Mouse (Mus musculus) G1E (cell line): ENCODE measurements around the gene Trmo. TPM values are rescaled to one million over a fixed set of nuclear protein-coding genes. Genes with fewer than 3 reads are reported as not detected.

ENCODE experiments used
- ATAC-seq: 2 replicates; pipeline ENCODE4 v1.8.0; 2016; ENCODE audit warnings: mild to moderate bottlenecking; ENCODE audit not compliant: insufficient number of reproducible peaks, poor library complexity, low FRiP score, severe bottlenecking; ENCODE audit errors: extremely low read depth
- DNase-seq: peaks from one replicate; pipeline ENCODE4 v3.0.0; 2012; ENCODE audit warnings: low spot score
- H3K27me3 ChIP-seq: 2 replicates; pipeline ENCODE4 v1.6.1; 2012; ENCODE audit warnings: mild to moderate bottlenecking, low read length, inconsistent platforms; ENCODE audit not compliant: insufficient read depth
- H3K36me3 ChIP-seq: replicated peaks from 2 replicates; pipeline ENCODE3; 2012; ENCODE audit warnings: mild to moderate bottlenecking, inconsistent platforms
- H3K4me1 ChIP-seq: 2 replicates; pipeline ENCODE4 v1.6.1; 2012; ENCODE audit warnings: low read depth, low read length, inconsistent platforms, mixed read lengths; ENCODE audit not compliant: insufficient read depth
- H3K4me3 ChIP-seq: 2 replicates; pipeline ENCODE4 v1.5.1; 2012; ENCODE audit warnings: low read depth, mild to moderate bottlenecking, inconsistent platforms, low read length, moderate library complexity, mixed read lengths
- H3K9me3 ChIP-seq: replicated peaks from 2 replicates; pipeline ENCODE4 v1.6.1; 2012; ENCODE audit warnings: inconsistent platforms
- CTCF ChIP-seq: IDR thresholded peaks from 2 replicates; pipeline ENCODE4 v1.5.1; 2012; ENCODE audit warnings: low read depth, low read length, inconsistent platforms, mixed read lengths
- GATA1 ChIP-seq: IDR thresholded peaks from 2 replicates; pipeline ENCODE4 v1.6.1; 2012; ENCODE audit warnings: borderline replicate concordance, low read length, inconsistent platforms, mixed read lengths
- GATA2 ChIP-seq: IDR thresholded peaks from 2 replicates; pipeline ENCODE4 v1.6.1; 2012; ENCODE audit warnings: low read depth, low read length, inconsistent platforms, borderline replicate concordance
- POLR2AphosphoS5 ChIP-seq: IDR thresholded peaks from 2 replicates; pipeline ENCODE4 v1.6.1; 2012; ENCODE audit warnings: low read depth, low read length, inconsistent platforms; ENCODE audit not compliant: insufficient replicate concordance
- TAL1 ChIP-seq: conservative IDR thresholded peaks from 2 replicates; pipeline ENCODE4 v1.6.1; 2012; ENCODE audit warnings: low read depth, low read length, inconsistent platforms, mixed read lengths
- polyA plus RNA-seq: library from polyadenylated mRNA; stranded (reverse); fragments of >175 nt; gene quantifications from 2 replicates; pipeline ENCODE4 v1.2.3, GENCODE M21; 2012
- total RNA-seq, 2 experiments: library from RNA; stranded (forward) in 1 of 2; stranded (reverse) in 1 of 2; fragments of 200-1000 nt in 1 of 2; fragments of >200 nt in 1 of 2; fragmentation: Nextera tagmentation in 1 of 2; gene quantifications; 2 replicates each; pipeline ENCODE4 v1.2.3; 2014 to 2017

Trmo gene
- total RNA-seq (2014; fragmentation: Nextera tagmentation) (7.1 and 12.9 TPM in 2 replicates), total RNA-seq (2017) (17.9 and 20.4 TPM in 2 replicates), polyA plus RNA-seq (2.9 and 4.2 TPM in 2 replicates)

GRCm38 (mm10) chr4:46389013-46389611 is at the start of gene Trmo:
Gene Trmo (minus strand): TSS chr4:46389437.
- peak within 1 kb of the TSS; percentile 79 for H3K4me3 ChIP-seq
- no peaks in the 10 kb centered on the region for H3K9me3 ChIP-seq
- peaks cover 28% of the 10 kb centered on the region for H3K4me1 ChIP-seq
- peak; percentile 94 for ATAC-seq
- peaks cover 62% of the 10 kb centered on the region for H3K36me3 ChIP-seq
- no peaks in the 10 kb centered on the region for H3K27me3 ChIP-seq
- peak; percentile 85 for DNase-seq
- TF ChIP-seq POLR2AphosphoS5 (peak; percentile 89), GATA2 (no peak)

GRCm38 (mm10) chr4:46432339-46433036 is 43.3 kb upstream of the Trmo start:
- TF ChIP-seq CTCF, result no peak
- TF ChIP-seq GATA2, result no peak
- TF ChIP-seq POLR2AphosphoS5, result no peak
- TF ChIP-seq GATA1, result no peak
- TF ChIP-seq TAL1, result peak; percentile 35; the same call in 1 of the 2 replicates
- DNase-seq, result no peak
- Histone ChIP-seq H3K27me3 (no peaks in the 10 kb centered on the region), H3K9me3 (no peaks in the 10 kb centered on the region), H3K4me3 (peak overlapping the region; percentile 48; the same call in 1 of the 2 replicates), H3K36me3 (no peaks in the 10 kb centered on the region), H3K4me1 (peaks cover 31% of the 10 kb centered on the region)
- peak; percentile 57; the same call in 1 of the 2 replicates for ATAC-seq

GRCm38 (mm10) chr4:46428903-46429499 is 39.8 kb upstream of the Trmo start:
- Histone ChIP-seq H3K36me3 (no peaks in the 10 kb centered on the region), H3K4me1 (peaks cover 22% of the 10 kb centered on the region), H3K4me3 (no peak overlapping the region), H3K27me3 (peaks cover 5% of the 10 kb centered on the region; the same call in 1 of the 2 replicates), H3K9me3 (no peaks in the 10 kb centered on the region)
- TF ChIP-seq CTCF, result no peak
- TF ChIP-seq GATA2, result no peak
- no peak for TF ChIP-seq TAL1
- TF ChIP-seq POLR2AphosphoS5, result no peak
- no peak for TF ChIP-seq GATA1
- DNase-seq, result no peak
- no peak for ATAC-seq

GRCm38 (mm10) chr4:46422625-46423024 is 33.4 kb upstream of the Trmo start:
- ATAC-seq, result no peak
- H3K9me3 ChIP-seq, result no peaks in the 10 kb centered on the region

GRCm38 (mm10) chr4:46418851-46419250 is 29.6 kb upstream of the Trmo start:
- no peak for ATAC-seq
- Histone ChIP-seq H3K27me3 (no peaks in the 10 kb centered on the region), H3K4me3 (no peak overlapping the region), H3K4me1 (peaks cover 25% of the 10 kb centered on the region), H3K36me3 (no peaks in the 10 kb centered on the region), H3K9me3 (no peaks in the 10 kb centered on the region)
- TF ChIP-seq POLR2AphosphoS5, result no peak
- TF ChIP-seq CTCF, result no peak
- TF ChIP-seq GATA2, result no peak
- DNase-seq, result no peak

More at GRCm38 (mm10) chr4:46422625-46423024, 33.4 kb upstream of the Trmo start:
- Histone ChIP-seq H3K36me3 (no peaks in the 10 kb centered on the region), H3K4me3 (no peak overlapping the region), H3K27me3 (peaks cover 5% of the 10 kb centered on the region; the same call in 1 of the 2 replicates), H3K4me1 (peaks cover 30% of the 10 kb centered on the region)
- no peak for TF ChIP-seq CTCF
- TF ChIP-seq GATA2, result no peak
- TF ChIP-seq GATA1, result no peak
- TF ChIP-seq POLR2AphosphoS5, result no peak
- no peak for TF ChIP-seq TAL1
- DNase-seq, result no peak

- peaks cover 31% of the 10 kb centered on the region for H3K4me1 ChIP-seq
- DNase-seq, result no peak
Observed at GRCm38 (mm10) chr4:46417491-46417890, 28.3 kb upstream of the Trmo start.

More at GRCm38 (mm10) chr4:46417491-46417890, 28.3 kb upstream of the Trmo start:
- TF ChIP-seq GATA2, result no peak
- TF ChIP-seq GATA1, result no peak
- no peak for TF ChIP-seq TAL1
- no peak for TF ChIP-seq POLR2AphosphoS5
- no peak for TF ChIP-seq CTCF
- Histone ChIP-seq H3K27me3 (no peaks in the 10 kb centered on the region), H3K36me3 (no peaks in the 10 kb centered on the region), H3K9me3 (no peaks in the 10 kb centered on the region), H3K4me3 (no peak overlapping the region)
- ATAC-seq, result no peak
